Mouse (Mus musculus) bone marrow, adult 2 months (tissue): Measurements from ENCODE around the gene Thra.

Experiments used
- CTCF ChIP-seq: fragments of 200-500 bp; IDR thresholded peaks from 2 replicates; pipeline ENCODE4 v1.5.1; 2011; ENCODE audit warnings: low read length, control low read depth; ENCODE audit not compliant: control insufficient read depth, insufficient read depth
- POLR2A ChIP-seq: fragments of 200-500 bp; IDR thresholded peaks from 2 replicates; pipeline ENCODE4 v1.6.1; 2011; ENCODE audit warnings: low read depth, mild to moderate bottlenecking, control low read depth, low read length, borderline replicate concordance; ENCODE audit not compliant: control insufficient read depth

GRCm38 (mm10) chr11:98795015-98795713 is 54.7 kb downstream of the Thra start, which contains the start of gene Msl1:
- no peak for TF ChIP-seq CTCF
- TF ChIP-seq POLR2A = no peak
